Mouse (Mus musculus): ENCODE measurements around the gene Rps19bp1. TPM values are rescaled to one million over a fixed set of nuclear protein-coding genes. Genes with fewer than 3 reads are reported as not detected.

The Rps19bp1 gene
- polyA plus RNA-seq, 1 experiment from 2014 or later: 70.7 TPM

GRCm38 (mm10) chr15:80258240-80259170, 5.6 kb downstream of the Rps19bp1 start:
- no peak overlapping the region for H3K4me3 ChIP-seq (ENCODE audit: low read length)
- H3K27ac ChIP-seq (ENCODE audit: low read depth, low read length): peak overlapping the region; percentile 45; the same call in 1 of the 2 replicates
- H3K9ac ChIP-seq (ENCODE audit: low read depth, low read length): peak overlapping the region; percentile 20; the same call in 1 of the 2 replicates
- WGBS: 61% methylated on average over 11 of the region's 11 CpGs
- peaks cover 23% of the 10 kb centered on the region for H3K36me3 ChIP-seq (ENCODE audit: control insufficient read depth, insufficient read depth, low read length)
- no peaks in the 10 kb centered on the region for H3K27me3 ChIP-seq (replicated peaks; ENCODE audit: control insufficient read depth, insufficient read depth, low read length)
- H3K9me3 ChIP-seq (ENCODE audit: control insufficient read depth, low read length): no peaks in the 10 kb centered on the region
- peaks cover 37% of the 10 kb centered on the region for H3K4me1 ChIP-seq (ENCODE audit: control insufficient read depth, insufficient read depth, low read depth, low read length)
- no peak overlapping the region for H3K4me2 ChIP-seq (ENCODE audit: low read length)
- ATAC-seq: no peak

- no peak for ATAC-seq
- Histone ChIP-seq H3K4me3 (ENCODE audit: low read length) (no peak overlapping the region), H3K4me1 (ENCODE audit: control insufficient read depth, insufficient read depth, low read depth, low read length) (peaks cover 29% of the 10 kb centered on the region), H3K4me2 (ENCODE audit: low read length) (peak overlapping the region; percentile 95), H3K9ac (ENCODE audit: low read depth, low read length) (0 out of 2 replicates have a peak overlapping the region, but pooled peaks have one; percentile 4), H3K36me3 (ENCODE audit: control insufficient read depth, insufficient read depth, low read length) (peaks cover 23% of the 10 kb centered on the region), H3K9me3 (ENCODE audit: control insufficient read depth, low read length) (no peaks in the 10 kb centered on the region), H3K27me3 (replicated peaks; ENCODE audit: control insufficient read depth, insufficient read depth, low read length) (no peaks in the 10 kb centered on the region), H3K27ac (ENCODE audit: low read depth, low read length) (peak overlapping the region; percentile 1; the same call in 1 of the 2 replicates)
- WGBS: 21% methylated on average over 4 of the region's 4 CpGs
Observed at GRCm38 (mm10) chr15:80257602-80258239, 6.4 kb downstream of the Rps19bp1 start.

DNA sequence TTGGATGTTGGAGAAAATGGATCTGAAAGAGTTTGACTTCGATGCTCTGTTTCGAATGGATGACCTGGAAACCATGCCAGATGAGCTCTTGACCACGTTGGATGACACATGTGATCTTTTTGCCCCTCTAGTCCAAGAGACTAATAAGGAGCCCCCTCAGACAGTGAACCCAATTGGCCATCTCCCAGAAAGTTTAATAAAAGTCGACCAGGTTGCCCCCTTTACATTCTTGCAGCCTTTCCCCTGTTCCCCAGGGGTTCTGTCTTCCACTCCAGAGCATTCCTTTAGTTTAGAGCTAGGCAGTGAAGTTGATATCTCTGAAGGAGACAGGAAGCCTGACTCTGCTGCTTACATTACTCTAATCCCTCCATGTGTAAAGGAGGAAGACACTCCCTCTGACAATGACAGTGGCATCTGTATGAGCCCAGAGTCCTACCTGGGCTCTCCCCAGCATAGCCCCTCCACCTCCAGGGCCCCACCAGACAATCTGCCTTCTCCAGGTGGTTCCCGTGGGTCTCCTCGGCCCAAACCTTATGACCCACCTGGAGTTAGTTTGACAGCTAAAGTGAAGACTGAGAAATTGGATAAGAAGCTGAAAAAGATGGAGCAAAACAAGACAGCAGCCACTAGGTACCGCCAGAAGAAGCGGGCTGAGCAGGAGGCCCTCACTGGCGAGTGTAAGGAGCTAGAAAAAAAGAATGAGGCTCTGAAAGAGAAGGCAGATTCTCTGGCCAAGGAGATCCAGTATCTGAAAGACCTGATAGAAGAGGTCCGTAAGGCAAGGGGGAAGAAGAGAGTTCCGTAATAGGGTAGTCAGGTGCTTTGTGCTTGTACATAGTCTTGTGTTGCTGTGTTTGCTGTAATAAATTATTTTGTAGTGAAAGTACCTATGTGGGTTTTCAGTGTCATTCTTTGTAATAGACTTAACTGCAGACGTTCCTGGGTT, 7.2 kb downstream of the Rps19bp1 start:
- WGBS: 61% methylated on average over 12 of the region's 12 CpGs
- no peak for ATAC-seq
- H3K4me1 ChIP-seq (ENCODE audit: control insufficient read depth, insufficient read depth, low read depth, low read length): peaks cover 26% of the 10 kb centered on the region
- H3K9ac ChIP-seq (ENCODE audit: low read depth, low read length): peak overlapping the region; percentile 100
- no peaks in the 10 kb centered on the region for H3K27me3 ChIP-seq (replicated peaks; ENCODE audit: control insufficient read depth, insufficient read depth, low read length)
- peak overlapping the region; percentile 100 for H3K27ac ChIP-seq (ENCODE audit: low read depth, low read length)
- no peaks in the 10 kb centered on the region for H3K9me3 ChIP-seq (ENCODE audit: control insufficient read depth, low read length)
- peak overlapping the region; percentile 96 for H3K4me3 ChIP-seq (ENCODE audit: low read length)
- H3K36me3 ChIP-seq (ENCODE audit: control insufficient read depth, insufficient read depth, low read length): peaks cover 23% of the 10 kb centered on the region
- H3K4me2 ChIP-seq (ENCODE audit: low read length): peak overlapping the region; percentile 95

GRCm38 (mm10) chr15:80256242-80256641, 7.9 kb downstream of the Rps19bp1 start:
- Histone ChIP-seq H3K36me3 (ENCODE audit: control insufficient read depth, insufficient read depth, low read length) (peaks cover 23% of the 10 kb centered on the region), H3K4me1 (ENCODE audit: control insufficient read depth, insufficient read depth, low read depth, low read length) (peaks cover 26% of the 10 kb centered on the region), H3K27me3 (replicated peaks; ENCODE audit: control insufficient read depth, insufficient read depth, low read length) (no peaks in the 10 kb centered on the region), H3K9ac (ENCODE audit: low read depth, low read length) (peak overlapping the region; percentile 100), H3K9me3 (ENCODE audit: control insufficient read depth, low read length) (no peaks in the 10 kb centered on the region), H3K4me2 (ENCODE audit: low read length) (peak overlapping the region; percentile 95), H3K4me3 (ENCODE audit: low read length) (peak overlapping the region; percentile 96), H3K27ac (ENCODE audit: low read depth, low read length) (peak overlapping the region; percentile 100)
- ATAC-seq: no peak
- 9% methylated on average over 16 of the region's 16 CpGs for WGBS

GRCm38 (mm10) chr15:80255646-80256121, 8.4 kb downstream of the Rps19bp1 start:
- H3K4me3 ChIP-seq (ENCODE audit: low read length): peak overlapping the region; percentile 96
- 0% methylated on average over 45 of the region's 51 CpGs for WGBS
- peaks cover 23% of the 10 kb centered on the region for H3K36me3 ChIP-seq (ENCODE audit: control insufficient read depth, insufficient read depth, low read length)

GRCm38 (mm10) chr15:80254847-80255645, 9.1 kb downstream of the Rps19bp1 start, which contains the start of gene Atf4:
Gene Atf4, plus strand, starts transcription at chr15:80255184.
- Histone ChIP-seq H3K4me1 (ENCODE audit: control insufficient read depth, insufficient read depth, low read depth, low read length) (peaks cover 26% of the 10 kb centered on the region), H3K27me3 (replicated peaks; ENCODE audit: control insufficient read depth, insufficient read depth, low read length) (no peaks in the 10 kb centered on the region), H3K36me3 (ENCODE audit: control insufficient read depth, insufficient read depth, low read length) (peaks cover 27% of the 10 kb centered on the region), H3K9me3 (ENCODE audit: control insufficient read depth, low read length) (no peaks in the 10 kb centered on the region), H3K4me3 (ENCODE audit: low read length) (peak within 1 kb of the TSS; percentile 96), H3K4me2 (ENCODE audit: low read length) (peak within 1 kb of the TSS; percentile 95), H3K9ac (ENCODE audit: low read depth, low read length) (peak within 1 kb of the TSS; percentile 100), H3K27ac (ENCODE audit: low read depth, low read length) (peak within 1 kb of the TSS; percentile 100)
- under 1% methylated on average over 52 of the region's 62 CpGs for WGBS
- peak; percentile 97 for ATAC-seq

More at GRCm38 (mm10) chr15:80255646-80256121, 8.4 kb downstream of the Rps19bp1 start:
- no peaks in the 10 kb centered on the region for H3K9me3 ChIP-seq (ENCODE audit: control insufficient read depth, low read length)
- peak overlapping the region; percentile 100 for H3K9ac ChIP-seq (ENCODE audit: low read depth, low read length)
- peaks cover 26% of the 10 kb centered on the region for H3K4me1 ChIP-seq (ENCODE audit: control insufficient read depth, insufficient read depth, low read depth, low read length)
- ATAC-seq: peak; percentile 22
- H3K4me2 ChIP-seq (ENCODE audit: low read length): peak overlapping the region; percentile 95
- peak overlapping the region; percentile 100 for H3K27ac ChIP-seq (ENCODE audit: low read depth, low read length)
- no peaks in the 10 kb centered on the region for H3K27me3 ChIP-seq (replicated peaks; ENCODE audit: control insufficient read depth, insufficient read depth, low read length)

GRCm38 (mm10) chr15:80254207-80254606, 9.9 kb downstream of the Rps19bp1 start:
- peaks cover 26% of the 10 kb centered on the region for H3K4me1 ChIP-seq (ENCODE audit: control insufficient read depth, insufficient read depth, low read depth, low read length)
- H3K4me3 ChIP-seq (ENCODE audit: low read length): peak overlapping the region; percentile 96
- peak overlapping the region; percentile 92 for H3K27ac ChIP-seq (ENCODE audit: low read depth, low read length)
- H3K9me3 ChIP-seq (ENCODE audit: control insufficient read depth, low read length): no peaks in the 10 kb centered on the region
- WGBS: 49% methylated on average over 6 of the region's 6 CpGs
- peak overlapping the region; percentile 68 for H3K9ac ChIP-seq (ENCODE audit: low read depth, low read length)
- no peaks in the 10 kb centered on the region for H3K27me3 ChIP-seq (replicated peaks; ENCODE audit: control insufficient read depth, insufficient read depth, low read length)
- ATAC-seq: no peak
- peak overlapping the region; percentile 77 for H3K4me2 ChIP-seq (ENCODE audit: low read length)
- H3K36me3 ChIP-seq (ENCODE audit: control insufficient read depth, insufficient read depth, low read length): peaks cover 31% of the 10 kb centered on the region

DNA sequence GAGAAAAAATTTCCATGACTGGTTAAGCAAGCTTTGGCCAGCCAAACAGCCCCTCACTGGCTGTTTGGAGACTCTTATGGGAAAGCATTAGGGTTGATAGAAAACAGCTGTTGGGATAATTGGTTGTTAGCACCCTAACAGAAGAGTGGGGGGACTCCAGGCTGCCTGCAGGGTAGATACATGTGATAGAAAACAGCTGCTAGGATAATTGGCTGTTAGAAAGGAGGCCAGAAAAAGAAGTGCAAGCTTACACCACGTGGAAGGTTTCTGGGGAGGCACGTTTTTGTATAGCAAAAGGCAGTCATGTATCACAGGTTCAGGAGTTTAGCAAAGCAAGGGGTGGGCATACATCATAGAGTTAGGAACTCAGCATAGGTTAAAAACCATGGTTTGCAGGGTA, 10.6 kb downstream of the Rps19bp1 start:
- Histone ChIP-seq H3K4me2 (ENCODE audit: low read length) (no peak overlapping the region), H3K27ac (ENCODE audit: low read depth, low read length) (no peak overlapping the region), H3K4me3 (ENCODE audit: low read length) (no peak overlapping the region), H3K36me3 (ENCODE audit: control insufficient read depth, insufficient read depth, low read length) (peaks cover 32% of the 10 kb centered on the region), H3K9me3 (ENCODE audit: control insufficient read depth, low read length) (no peaks in the 10 kb centered on the region), H3K9ac (ENCODE audit: low read depth, low read length) (no peak overlapping the region), H3K4me1 (ENCODE audit: control insufficient read depth, insufficient read depth, low read depth, low read length) (peaks cover 26% of the 10 kb centered on the region), H3K27me3 (replicated peaks; ENCODE audit: control insufficient read depth, insufficient read depth, low read length) (no peaks in the 10 kb centered on the region)
- WGBS: 42% methylated on average over 2 of the region's 2 CpGs
- no peak for ATAC-seq

All from hindbrain, embryonic 16.5 days (tissue).